Mouse (Mus musculus) activated CD4-positive, CD25-positive, alpha-beta regulatory T cell, adult 9 weeks (primary cell): ENCODE measurements around the gene Lsm12. TPM values are rescaled to one million over a fixed set of nuclear protein-coding genes. Genes with fewer than 3 reads are reported as not detected.

Source experiments
- polyA plus RNA-seq: library from polyadenylated mRNA; unstranded; fragments of 100-300 nt; shearing (Covaris generic); gene quantifications from one replicate; pipeline ENCODE4 v1.2.1, GENCODE M21; 2017

Lsm12 gene
- polyA plus RNA-seq = 56.1 TPM

DNA sequence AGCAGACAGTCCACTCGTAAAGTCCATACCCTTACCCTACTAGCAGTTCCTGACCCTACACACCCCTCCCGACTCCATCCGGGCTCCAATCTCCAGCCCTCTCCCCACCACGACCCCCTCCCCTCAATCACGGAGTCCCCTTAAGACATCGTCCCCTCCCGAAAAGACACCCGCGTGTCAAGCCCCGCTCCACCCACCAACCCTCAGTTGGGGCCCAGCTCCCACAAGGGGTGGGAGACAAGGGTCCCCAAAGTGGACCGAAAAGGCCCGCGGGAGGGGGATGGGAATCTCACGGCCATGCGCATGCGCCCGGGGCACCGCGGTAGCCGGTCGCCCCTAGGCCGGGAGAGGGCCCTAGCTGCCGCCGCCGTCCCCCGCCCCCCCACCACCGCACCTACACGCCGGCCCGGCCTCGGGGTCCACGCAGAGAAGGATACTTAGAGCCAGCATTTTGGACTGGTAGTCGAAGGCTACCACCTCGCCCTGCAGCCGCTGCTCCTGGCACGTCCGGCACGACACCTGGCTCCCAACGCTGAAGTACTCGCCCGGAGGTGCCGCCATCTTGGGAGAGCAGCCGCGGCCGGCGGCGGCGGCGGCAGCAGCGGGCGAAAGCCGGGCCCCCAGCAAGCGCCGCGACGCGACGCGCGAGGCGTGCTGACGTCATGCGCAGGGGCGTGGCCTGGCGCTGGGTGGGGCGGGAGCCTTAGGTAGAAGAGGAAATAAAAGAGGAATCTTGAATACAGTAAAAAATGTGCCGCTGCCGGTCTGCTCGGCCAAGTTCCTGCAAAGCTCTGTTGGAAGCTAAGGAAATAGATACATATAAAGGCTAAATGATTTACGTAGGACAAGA is at the start of gene Lsm12:
Gene Lsm12, minus strand, starts transcription at position 651 of the 850 bp plus-strand sequence.

DNA sequence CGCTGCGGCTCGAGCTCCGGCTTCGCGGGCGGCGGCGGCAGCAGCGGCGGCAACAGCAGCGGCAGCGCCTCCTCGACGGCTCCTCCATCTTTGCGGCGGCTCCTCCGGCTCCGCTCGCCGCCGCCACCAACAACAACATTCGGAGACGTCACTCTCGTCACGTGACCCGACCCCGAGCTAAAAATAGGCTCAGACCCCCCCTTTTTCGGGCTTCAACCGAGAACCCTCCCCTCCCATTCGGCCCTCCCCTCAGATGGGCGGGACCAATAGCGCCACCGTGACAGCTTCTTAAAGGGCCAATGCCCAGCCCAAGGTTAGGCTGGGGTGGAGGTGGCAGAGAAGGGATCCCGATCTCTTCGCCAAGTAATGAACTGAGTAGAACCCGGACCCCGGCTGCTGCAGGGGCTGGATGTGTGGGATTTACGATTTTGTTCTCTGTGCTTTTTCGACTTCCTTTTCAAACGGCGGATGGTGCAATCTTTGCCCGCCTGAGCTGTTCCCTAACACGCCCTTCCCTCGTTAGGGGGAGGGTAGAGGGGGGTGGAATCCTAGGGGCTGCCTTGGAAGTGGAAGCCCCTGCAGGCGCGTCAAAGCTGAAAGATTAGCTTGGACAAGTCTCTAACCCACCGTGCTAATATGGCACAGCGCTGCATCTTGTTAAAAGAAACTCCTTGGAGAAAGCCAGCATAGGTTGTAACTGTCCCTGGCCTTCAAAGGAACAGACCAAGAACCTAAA is 45.1 kb upstream of the Lsm12 start, which contains the start of gene Hdac5:
Gene Hdac5, minus strand, starts transcription at position 161 of the 736 bp plus-strand sequence.

DNA sequence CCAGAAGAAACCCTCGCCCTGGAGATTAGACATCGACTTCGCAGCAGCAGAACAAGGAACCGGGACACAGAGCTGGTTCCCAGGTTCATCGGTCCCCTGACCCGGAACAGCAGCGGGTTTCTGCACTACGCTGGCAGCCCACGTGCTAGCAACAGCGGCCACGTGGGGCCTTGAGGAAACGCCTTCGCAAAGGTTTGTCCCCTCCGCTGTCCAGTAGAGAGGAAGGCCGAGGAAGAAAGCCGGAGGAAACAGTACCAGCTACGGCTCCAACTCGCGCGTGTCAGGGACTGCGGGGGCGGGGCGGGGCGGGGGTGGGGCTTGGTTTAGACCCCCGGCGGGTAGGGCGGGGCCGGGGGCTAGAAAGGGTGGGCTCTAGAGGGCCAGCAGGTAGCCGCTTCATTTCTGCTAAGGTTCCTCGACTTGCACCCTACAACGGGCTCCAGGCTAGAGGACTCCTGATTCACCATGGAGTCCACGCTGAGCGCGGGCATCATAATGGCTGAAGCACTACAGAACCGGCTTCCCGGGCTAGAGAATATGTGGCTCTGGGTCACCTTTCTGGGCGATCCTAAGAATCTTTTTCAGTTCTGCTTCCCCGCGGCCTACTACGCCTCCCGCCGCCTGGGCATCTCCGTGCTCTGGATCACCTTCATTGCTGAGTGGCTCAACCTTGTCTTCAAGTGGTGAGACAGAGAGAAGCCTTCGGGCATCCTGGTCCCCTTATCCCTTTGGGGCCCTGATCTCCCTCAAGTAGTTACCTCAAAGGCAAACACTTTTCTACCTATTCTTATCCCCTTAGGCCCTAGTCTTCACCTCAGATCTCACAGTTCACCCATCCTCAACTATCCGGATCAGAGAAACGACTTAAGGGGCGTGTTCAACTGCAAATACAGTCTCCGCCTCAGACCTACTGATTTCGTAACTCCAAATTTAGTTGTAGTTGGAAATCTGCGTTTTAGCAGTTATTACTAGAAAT is 4.7 kb upstream of the Lsm12 start, which contains the start of gene G6pc3:
Gene G6pc3, plus strand, starts transcription at position 160 of the 976 bp plus-strand sequence.

DNA sequence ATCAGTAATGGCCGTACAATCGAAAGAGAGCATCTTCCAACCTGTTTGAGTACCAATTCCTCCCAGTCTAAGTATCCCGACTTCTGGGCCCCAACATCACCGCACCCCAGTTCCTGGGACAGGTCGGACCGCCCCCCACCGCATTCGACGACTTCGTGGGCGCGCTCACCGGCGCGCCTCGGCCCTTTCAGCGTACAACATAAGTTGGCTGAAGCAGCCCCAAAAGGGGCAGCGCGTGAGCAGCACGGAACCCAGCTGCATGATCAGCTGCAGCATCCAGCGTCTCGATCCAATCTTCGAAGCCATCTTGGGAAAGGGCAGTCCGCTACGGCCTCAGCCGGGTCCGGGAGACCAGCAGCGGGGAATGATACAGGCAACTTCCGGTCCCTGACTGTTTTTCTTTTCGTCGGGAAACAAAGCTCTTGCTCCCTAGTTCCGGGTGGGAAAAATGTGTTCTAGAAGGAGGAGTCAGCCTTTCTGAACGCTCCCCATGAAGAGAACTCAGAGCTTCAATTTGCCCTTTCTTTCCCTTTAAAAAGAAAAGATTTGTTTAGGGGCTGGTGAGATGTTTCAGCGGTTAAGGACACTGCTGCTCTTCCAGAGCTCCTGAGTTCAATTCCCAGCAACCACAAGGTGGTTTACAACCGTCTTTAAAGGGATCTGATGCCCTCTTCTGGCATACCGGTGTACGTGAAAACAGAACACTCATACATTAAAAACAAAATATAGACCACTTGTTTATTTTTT is 28.9 kb downstream of the Lsm12 start, which contains the start of gene Tmem101:
Gene Tmem101, minus strand, starts transcription at position 366 of the 747 bp plus-strand sequence.

DNA sequence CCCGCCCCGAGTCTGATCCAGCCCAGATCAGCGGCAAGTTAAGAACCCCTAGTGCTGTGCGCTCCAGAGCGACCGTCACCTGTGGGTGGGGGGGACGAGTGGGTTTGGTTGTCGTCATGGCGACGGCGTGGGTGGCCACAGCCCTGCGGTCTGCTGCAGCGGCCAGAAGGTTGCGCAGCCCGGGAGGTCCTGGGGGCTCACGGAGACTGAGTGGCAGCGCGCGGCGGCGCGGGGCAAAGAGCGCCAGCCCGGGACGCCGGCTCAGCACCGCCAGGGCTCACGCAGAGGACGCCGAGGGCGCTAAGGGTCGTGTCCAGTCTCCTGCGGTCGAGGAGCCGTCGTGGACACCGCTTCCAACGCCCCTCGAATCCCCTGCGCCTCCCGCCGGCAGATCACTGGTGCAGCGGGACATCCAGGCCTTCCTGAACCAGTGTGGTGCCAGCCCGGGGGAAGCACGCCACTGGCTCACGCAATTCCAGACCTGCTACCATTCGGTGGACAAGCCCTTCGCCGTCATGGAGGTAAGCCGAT is 39.6 kb downstream of the Lsm12 start, which contains the start of gene Nags:
Gene Nags, plus strand, starts transcription at position 43 of the 531 bp plus-strand sequence.

Other genes with a start within 250 kb of the Lsm12 start
- not detected for gene Sost, start 218.3 kb downstream of the Lsm12 start, polyA plus RNA-seq
- gene Cfap97d1, start 201.0 kb downstream of the Lsm12 start, polyA plus RNA-seq = not detected
- 0.29 TPM for gene Dusp3, start 198.3 kb downstream of the Lsm12 start, polyA plus RNA-seq
- not detected for gene Mpp3, start 156.8 kb downstream of the Lsm12 start, polyA plus RNA-seq
- 0.11 TPM for gene Cd300lg, start 143.8 kb downstream of the Lsm12 start, polyA plus RNA-seq
- gene Mpp2, start 96.8 kb downstream of the Lsm12 start, polyA plus RNA-seq = 5.7 TPM
- gene Ppy, start 84.0 kb downstream of the Lsm12 start, polyA plus RNA-seq = not detected
- not detected for gene Pyy, start 77.5 kb downstream of the Lsm12 start, polyA plus RNA-seq
- gene Nags, start 39.8 kb downstream of the Lsm12 start, polyA plus RNA-seq = not detected
- gene Tmem101, start 28.9 kb downstream of the Lsm12 start, polyA plus RNA-seq = 17.7 TPM
- gene G6pc3, start 4.3 kb upstream of the Lsm12 start, polyA plus RNA-seq = 41.3 TPM
- gene Hdac5, start 44.9 kb upstream of the Lsm12 start, polyA plus RNA-seq = 16.7 TPM
- gene BC030867, start 63.6 kb upstream of the Lsm12 start, polyA plus RNA-seq = 1.3 TPM
- not detected for gene Asb16, start 83.4 kb upstream of the Lsm12 start, polyA plus RNA-seq
- 66.9 TPM for gene Tmub2, start 99.6 kb upstream of the Lsm12 start, polyA plus RNA-seq
- 8.3 TPM for gene Atxn7l3, start 111.3 kb upstream of the Lsm12 start, polyA plus RNA-seq
- 102 TPM for gene Ubtf, start 134.4 kb upstream of the Lsm12 start, polyA plus RNA-seq
- gene Slc4a1, start 180.9 kb upstream of the Lsm12 start, polyA plus RNA-seq = 5.5 TPM
- 24.5 TPM for gene Rundc3a, start 208.1 kb upstream of the Lsm12 start, polyA plus RNA-seq
- gene Slc25a39, start 222.7 kb upstream of the Lsm12 start, polyA plus RNA-seq = 49.2 TPM
- 66.1 TPM for gene Grn, start 245.0 kb upstream of the Lsm12 start, polyA plus RNA-seq